Mouse (Mus musculus) frontal cortex, adult 2 months (tissue): Measurements from ENCODE around the gene Zscan26. TPM values are rescaled to one million over a fixed set of nuclear protein-coding genes. Genes with fewer than 3 reads are reported as not detected.
"Not testable (repeated sequence)": the region's sequence is repeated elsewhere in the genome, so short reads cannot be mapped to it uniquely, and the experiment has no call there.

Experiments used
- DNase-seq, 2 experiments: peaks; one replicate each; pipeline ENCODE4 v3.0.0; 2022; ENCODE audit warnings: low spot score in 1 of 2; ENCODE audit errors: extremely low spot score in 1 of 2
- polyA plus RNA-seq: library from polyadenylated mRNA; depleted of rRNA; stranded (reverse); fragments of >200 nt; gene quantifications from 2 replicates; pipeline ENCODE4 v1.2.3, GENCODE M21; 2012; rRNA removed

Gene Zscan26
- polyA plus RNA-seq: 61.5 and 66.1 TPM in 2 replicates

- peak; percentile 75 to 91 for DNase-seq
Observed at GRCm38 (mm10) chr13:21453449-21453848, at the start of gene Zscan26. Zscan26 (minus strand) TSS chr13:21453730.

GRCm38 (mm10) chr13:21502296-21502695, 48.8 kb upstream of the Zscan26 start:
- DNase-seq: no peak

- DNase-seq: not testable (repeated sequence)
Observed at GRCm38 (mm10) chr13:21501182-21501581, 47.7 kb upstream of the Zscan26 start, which contains the start of gene Gm11273. Gm11273 (minus strand) TSS chr13:21501418.

GRCm38 (mm10) chr13:21495080-21495479, 41.5 kb upstream of the Zscan26 start, which contains the start of gene AK157302:
AK157302 (plus strand) TSS chr13:21495223.
- no peak for DNase-seq

GRCm38 (mm10) chr13:21492847-21493246, 39.3 kb upstream of the Zscan26 start:
- no peak for DNase-seq

- DNase-seq: no peak
Observed at GRCm38 (mm10) chr13:21486881-21487280, 33.4 kb upstream of the Zscan26 start.

GRCm38 (mm10) chr13:21478759-21479670, 25.5 kb upstream of the Zscan26 start, which contains the start of the genes Zkscan4 and Gm10065:
Zkscan4 (plus strand) TSS chr13:21478907.
Gm10065 (minus strand) TSS chr13:21479441.
- DNase-seq: peak; percentile 55 to 89

GRCm38 (mm10) chr13:21472427-21472826, 18.9 kb upstream of the Zscan26 start:
- no peak for DNase-seq

GRCm38 (mm10) chr13:21469097-21469496, 15.6 kb upstream of the Zscan26 start:
- DNase-seq: no peak

GRCm38 (mm10) chr13:21468061-21469019, 14.8 kb upstream of the Zscan26 start, which contains the start of gene Nkapl:
Nkapl (minus strand) TSS chr13:21468509.
- peak; percentile 40 to 83 for DNase-seq

GRCm38 (mm10) chr13:21467336-21467735, 13.8 kb upstream of the Zscan26 start:
- DNase-seq: no peak

GRCm38 (mm10) chr13:21462516-21462915, 9.0 kb upstream of the Zscan26 start:
- DNase-seq: not testable (repeated sequence)

- DNase-seq: no peak
Observed at GRCm38 (mm10) chr13:21456347-21456746, 2.8 kb upstream of the Zscan26 start.

GRCm38 (mm10) chr13:21454133-21454532, 603 bp upstream of the Zscan26 start:
- DNase-seq: no peak

GRCm38 (mm10) chr13:21453042-21453441, 488 bp downstream of the Zscan26 start:
- no peak for DNase-seq

GRCm38 (mm10) chr13:21447856-21448614, 5.5 kb downstream of the Zscan26 start:
- no peak for DNase-seq

- DNase-seq: no peak
Observed at GRCm38 (mm10) chr13:21446796-21447195, 6.7 kb downstream of the Zscan26 start.

- DNase-seq: no peak
Observed at GRCm38 (mm10) chr13:21441207-21441572, 12.3 kb downstream of the Zscan26 start.

GRCm38 (mm10) chr13:21440503-21441206, 12.9 kb downstream of the Zscan26 start, which contains the start of gene Pgbd1:
Pgbd1 (minus strand) TSS chr13:21441058.
- peak; percentile 46 to 72 for DNase-seq
